Mouse (Mus musculus): Measurements from ENCODE around the gene Ggt1. TPM values are rescaled to one million over a fixed set of nuclear protein-coding genes. Genes with fewer than 3 reads are reported as not detected.
A peak's percentile ranks its signal among the peaks of the same experiment; 100 is the strongest.

Gene Ggt1
- total and polyA plus RNA-seq, 2 experiments from 2014 or later: 2.3 to 3.8 TPM

DNA sequence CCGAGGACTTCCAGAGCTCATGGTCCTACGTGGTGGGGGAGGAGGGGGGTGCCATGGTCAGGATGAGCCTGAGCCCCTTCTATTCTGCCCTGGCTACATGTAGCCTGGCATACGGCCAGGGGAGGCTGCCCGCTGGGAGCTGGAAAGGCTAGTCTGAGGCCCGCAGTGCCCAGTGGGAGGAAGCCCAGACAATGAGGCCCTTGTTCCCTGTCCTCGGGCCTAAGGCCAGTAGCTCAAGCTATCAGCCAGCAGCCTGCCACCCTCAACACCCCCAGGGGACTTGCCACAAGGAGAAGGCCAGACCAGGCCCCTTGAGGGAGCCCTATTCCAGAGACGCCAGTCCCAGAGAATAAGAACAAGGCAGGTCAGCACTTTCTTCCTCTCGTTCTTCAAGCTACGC, 5.4 kb upstream of the Ggt1 start:
- Histone ChIP-seq H3K9ac (no peak overlapping the region), H3K4me1 (ENCODE audit: insufficient read depth) (0 out of 2 replicates have a peak, but pooled peaks cover 23% of the 10 kb centered on the region), H3K27me3 (ENCODE audit: insufficient read depth, low read length) (no peaks in the 10 kb centered on the region), H3K4me2 (ENCODE audit: low read depth) (no peak overlapping the region), H3K9me3 (ENCODE audit: low read length) (no peaks in the 10 kb centered on the region), H3K4me3 (ENCODE audit: low read depth, low read length) (no peak overlapping the region), H3K27ac (ENCODE audit: low read depth, low read length) (0 out of 2 replicates have a peak overlapping the region, but pooled peaks have one; percentile 10), H3K36me3 (ENCODE audit: insufficient read depth) (peaks cover 30% of the 10 kb centered on the region)
- 14% methylated on average over 9 of the region's 9 CpGs for WGBS
- peak; percentile 82 for DNase-seq
- peak; percentile 75 for ATAC-seq
- no peak; the same call in 1 of the 2 replicates for TF ChIP-seq CTCF (IDR thresholded peaks at IDR 0.05; ENCODE audit: low read depth)

DNA sequence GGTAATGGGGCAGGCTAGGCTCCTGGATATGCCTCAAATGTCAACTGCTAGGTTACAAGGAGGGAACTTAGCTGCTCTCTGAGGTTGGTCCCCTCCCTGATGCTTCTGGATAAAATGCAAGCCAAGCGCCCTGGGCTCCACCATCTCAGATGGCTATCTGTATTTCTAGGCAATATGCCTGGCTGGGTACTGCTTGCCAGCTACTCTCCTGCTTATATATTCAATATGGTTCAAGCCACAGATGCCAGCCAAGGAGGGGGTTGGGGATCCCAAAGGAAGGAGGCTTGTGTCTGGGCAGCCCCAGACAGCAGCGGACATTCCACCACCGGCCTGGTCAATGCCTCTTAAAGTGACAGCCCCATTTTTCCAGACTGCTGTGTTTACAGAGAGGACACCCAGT, 2.9 kb upstream of the Ggt1 start:
- Histone ChIP-seq H3K36me3 (ENCODE audit: insufficient read depth) (peaks cover 22% of the 10 kb centered on the region), H3K4me1 (ENCODE audit: insufficient read depth) (0 out of 2 replicates have a peak, but pooled peaks cover 23% of the 10 kb centered on the region), H3K9ac (peak overlapping the region; percentile 83), H3K4me3 (ENCODE audit: low read depth, low read length) (peak overlapping the region; percentile 74), H3K4me2 (ENCODE audit: low read depth) (peak overlapping the region; percentile 94), H3K9me3 (ENCODE audit: low read length) (no peaks in the 10 kb centered on the region), H3K27me3 (ENCODE audit: insufficient read depth, low read length) (no peaks in the 10 kb centered on the region), H3K27ac (ENCODE audit: low read depth, low read length) (peak overlapping the region; percentile 93)
- ATAC-seq (peak; percentile 47), DNase-seq (peak; percentile 79)
- no peak for TF ChIP-seq CTCF (IDR thresholded peaks at IDR 0.05; ENCODE audit: low read depth)
- 9% methylated on average over 3 of the region's 3 CpGs for WGBS

DNA sequence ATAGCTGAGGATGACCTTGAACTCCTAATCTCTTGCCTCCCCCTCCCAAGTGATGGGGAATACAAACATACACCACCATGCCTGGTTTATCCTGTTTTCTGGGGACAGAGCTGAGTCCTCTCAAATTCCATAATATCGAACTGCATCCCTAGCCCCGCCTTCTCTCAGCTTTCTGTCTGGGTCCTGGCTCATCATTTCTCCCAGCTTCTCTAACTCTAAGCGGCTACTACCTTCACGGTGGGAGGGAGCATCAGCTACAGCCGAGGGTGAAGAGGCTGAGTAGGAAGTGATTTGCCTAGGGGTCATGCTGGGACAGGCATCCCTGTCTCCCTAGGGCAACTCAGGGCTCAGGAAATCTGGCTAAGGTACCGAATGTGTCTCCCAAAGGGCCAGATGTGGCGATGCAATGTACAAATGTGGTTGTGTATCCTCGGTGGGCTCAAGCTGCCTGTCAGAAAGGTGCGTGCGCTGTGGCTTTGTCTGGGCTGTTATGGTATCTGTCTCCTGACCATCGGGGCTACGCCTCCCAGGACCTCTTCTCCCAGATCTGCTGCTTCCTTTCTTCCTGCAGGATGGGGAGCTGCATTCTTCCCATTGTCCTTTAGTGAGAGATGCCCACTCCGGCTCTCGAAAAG, 2.2 kb upstream of the Ggt1 start:
- Histone ChIP-seq H3K27me3 (ENCODE audit: insufficient read depth, low read length) (no peaks in the 10 kb centered on the region), H3K4me1 (ENCODE audit: insufficient read depth) (0 out of 2 replicates have a peak, but pooled peaks cover 23% of the 10 kb centered on the region), H3K4me2 (ENCODE audit: low read depth) (peak overlapping the region; percentile 94), H3K9ac (peak overlapping the region; percentile 83), H3K4me3 (ENCODE audit: low read depth, low read length) (peak overlapping the region; percentile 74), H3K9me3 (ENCODE audit: low read length) (no peaks in the 10 kb centered on the region), H3K27ac (ENCODE audit: low read depth, low read length) (peak overlapping the region; percentile 93), H3K36me3 (ENCODE audit: insufficient read depth) (peaks cover 15% of the 10 kb centered on the region)
- WGBS: 3% methylated on average over 14 of the region's 14 CpGs
- DNase-seq: no peak
- no peak for TF ChIP-seq CTCF (IDR thresholded peaks at IDR 0.05; ENCODE audit: low read depth)
- ATAC-seq: peak; percentile 10

DNA sequence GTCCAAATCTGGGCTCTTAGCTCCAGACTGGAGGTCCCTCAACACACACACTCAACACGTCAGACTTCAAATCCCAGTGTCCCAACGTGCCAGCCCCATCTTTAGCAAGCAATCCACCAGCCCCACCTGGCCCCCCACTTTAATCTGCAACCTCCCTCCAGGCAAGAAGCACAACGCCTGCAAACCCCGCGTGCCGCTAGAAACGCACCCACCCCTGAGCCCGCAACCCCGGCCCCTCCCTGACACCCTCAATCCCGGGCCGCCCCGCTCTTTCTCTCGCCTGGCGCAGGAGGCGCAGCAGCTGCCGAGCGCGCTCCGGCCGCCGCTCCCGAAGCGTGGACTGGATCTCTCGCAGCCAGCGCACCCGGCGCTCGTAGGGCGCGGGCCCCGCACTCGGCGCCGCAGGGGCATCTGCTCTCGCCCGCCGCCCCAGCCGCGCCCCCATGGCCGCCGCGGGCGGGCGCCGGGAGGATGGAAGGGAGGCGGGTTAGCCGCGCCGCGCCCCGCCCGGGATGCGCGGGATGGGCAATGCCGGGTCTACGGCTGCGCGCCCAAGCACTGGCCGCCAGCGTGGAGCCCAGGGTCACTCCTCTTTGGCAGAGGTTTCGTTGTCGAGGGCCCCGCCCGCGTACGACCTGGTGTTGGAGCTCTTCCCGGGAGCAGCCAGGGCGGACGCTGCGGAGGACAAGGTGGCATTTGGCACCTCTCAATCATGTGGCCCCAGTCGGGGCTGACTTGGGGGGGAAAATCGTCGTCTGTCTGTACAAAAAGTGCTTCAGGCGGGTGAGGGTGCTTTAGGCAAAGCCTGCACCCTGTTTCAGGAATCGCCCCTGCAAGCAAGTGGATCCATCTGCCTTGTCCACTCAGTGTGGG, 1.5 kb upstream of the Ggt1 start, which contains the start of gene Lrrc75b:
Gene Lrrc75b, minus strand, starts transcription at position 655 of the 873 bp plus-strand sequence.
- under 1% methylated on average over 74 of the region's 75 CpGs for WGBS
- H3K4me1 ChIP-seq (ENCODE audit: insufficient read depth): 0 out of 2 replicates have a peak, but pooled peaks cover 23% of the 10 kb centered on the region
- H3K4me2 ChIP-seq (ENCODE audit: low read depth): peak within 1 kb of the TSS; percentile 94
- H3K36me3 ChIP-seq (ENCODE audit: insufficient read depth): peaks cover 12% of the 10 kb centered on the region
- DNase-seq (peak; percentile 72), ATAC-seq (peak; percentile 54)
- no peaks in the 10 kb centered on the region for H3K27me3 ChIP-seq (ENCODE audit: insufficient read depth, low read length)
- H3K4me3 ChIP-seq (ENCODE audit: low read depth, low read length): peak within 1 kb of the TSS; percentile 74
- H3K9me3 ChIP-seq (ENCODE audit: low read length): no peaks in the 10 kb centered on the region
- peak; percentile 14; the same call in 1 of the 2 replicates for TF ChIP-seq CTCF (IDR thresholded peaks at IDR 0.05; ENCODE audit: low read depth)
- peak within 1 kb of the TSS; percentile 93 for H3K27ac ChIP-seq (ENCODE audit: low read depth, low read length)
- H3K9ac ChIP-seq: peak within 1 kb of the TSS; percentile 83

DNA sequence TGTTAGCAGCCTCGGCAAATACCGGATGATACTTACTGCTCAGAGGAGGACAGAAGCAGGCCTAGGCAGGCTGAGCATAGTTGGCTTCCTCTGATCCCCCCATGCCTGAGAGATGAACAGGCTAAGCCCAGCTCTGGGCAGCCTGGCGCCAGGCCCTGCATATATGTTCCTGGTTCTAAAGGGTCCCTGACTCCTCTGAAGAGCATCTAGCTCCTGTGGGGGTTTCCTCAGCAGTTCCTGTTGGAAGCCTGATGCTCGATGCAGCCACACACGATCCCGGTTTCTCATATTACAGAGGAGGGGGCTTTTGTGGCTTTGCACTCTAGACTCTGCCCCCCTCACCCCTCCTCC, 880 bp upstream of the Ggt1 start:
- H3K4me2 ChIP-seq (ENCODE audit: low read depth): peak overlapping the region; percentile 94
- H3K4me1 ChIP-seq (ENCODE audit: insufficient read depth): 0 out of 2 replicates have a peak, but pooled peaks cover 23% of the 10 kb centered on the region
- DNase-seq: no peak
- peak overlapping the region; percentile 83 for H3K9ac ChIP-seq
- H3K4me3 ChIP-seq (ENCODE audit: low read depth, low read length): peak overlapping the region; percentile 74
- no peak for TF ChIP-seq CTCF (IDR thresholded peaks at IDR 0.05; ENCODE audit: low read depth)
- H3K27ac ChIP-seq (ENCODE audit: low read depth, low read length): peak overlapping the region; percentile 93
- H3K36me3 ChIP-seq (ENCODE audit: insufficient read depth): peaks cover 7% of the 10 kb centered on the region; the same call in 1 of the 2 replicates
- H3K27me3 ChIP-seq (ENCODE audit: insufficient read depth, low read length): no peaks in the 10 kb centered on the region
- peak; percentile 15 for ATAC-seq
- H3K9me3 ChIP-seq (ENCODE audit: low read length): no peaks in the 10 kb centered on the region
- 12% methylated on average over 6 of the region's 6 CpGs for WGBS

DNA sequence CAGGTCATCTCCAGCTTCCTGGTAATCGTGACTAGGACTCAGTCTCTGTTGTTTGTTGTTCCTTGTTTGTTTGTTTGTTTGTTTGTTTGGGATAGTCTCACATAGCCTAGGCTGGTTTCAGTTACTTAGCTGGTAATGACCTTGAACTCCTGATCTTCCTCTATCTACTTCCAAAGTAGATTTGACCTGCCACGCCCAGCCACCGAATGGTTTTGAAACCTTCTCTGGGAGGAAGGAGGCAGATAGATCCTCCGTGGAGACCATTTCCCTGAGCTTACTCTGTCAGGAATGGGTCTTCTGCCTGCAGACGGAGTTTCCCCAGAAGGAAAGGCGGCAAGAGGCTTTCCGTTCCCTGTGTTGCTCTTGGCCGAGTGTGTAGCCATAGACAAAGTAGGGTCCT, 1.2 kb downstream of the Ggt1 start:
- DNase-seq (no peak), ATAC-seq (no peak)
- Histone ChIP-seq H3K4me2 (ENCODE audit: low read depth) (no peak overlapping the region), H3K4me3 (ENCODE audit: low read depth, low read length) (no peak overlapping the region), H3K4me1 (ENCODE audit: insufficient read depth) (0 out of 2 replicates have a peak, but pooled peaks cover 23% of the 10 kb centered on the region), H3K36me3 (ENCODE audit: insufficient read depth) (no peaks in the 10 kb centered on the region), H3K27ac (ENCODE audit: low read depth, low read length) (no peak overlapping the region), H3K9ac (no peak overlapping the region), H3K9me3 (ENCODE audit: low read length) (no peaks in the 10 kb centered on the region), H3K27me3 (ENCODE audit: insufficient read depth, low read length) (no peaks in the 10 kb centered on the region)
- no peak for TF ChIP-seq CTCF (IDR thresholded peaks at IDR 0.05; ENCODE audit: low read depth)
- WGBS: 91% methylated on average over 8 of the region's 8 CpGs

Data from forebrain, postnatal 0 days (tissue).